Mouse (Mus musculus): ENCODE data around the gene Prep. TPM values are rescaled to one million over a fixed set of nuclear protein-coding genes. Genes with fewer than 3 reads are reported as not detected.

The Prep gene
- polyA plus RNA-seq, 1 experiment from 2014 or later = 13.6 TPM

- no peak for DNase-seq (ENCODE audit: low read depth, low spot score)
- TF ChIP-seq CTCF (IDR thresholded peaks at IDR 0.05) = no peak
- in situ Hi-C loops (cut with MboI; ENCODE audit: low pct_unique_long_range_greater_than_20kb) = no loop called here
- H3K27me3 ChIP-seq = no peaks in the 10 kb centered on the region
- ChIA-PET POLR2A (no interaction called here), CTCF (interaction anchor here (1.7 to 2.4 kb wide), 2 partner anchors 7 to 9 kb away, joined by 3 to 7 read pairs; no protein-coding TSS in a partner anchor)
- no peak for ATAC-seq
Measured at GRCm38 (mm10) chr10:45139910-45140309, 72.9 kb downstream of the Prep start.

DNA sequence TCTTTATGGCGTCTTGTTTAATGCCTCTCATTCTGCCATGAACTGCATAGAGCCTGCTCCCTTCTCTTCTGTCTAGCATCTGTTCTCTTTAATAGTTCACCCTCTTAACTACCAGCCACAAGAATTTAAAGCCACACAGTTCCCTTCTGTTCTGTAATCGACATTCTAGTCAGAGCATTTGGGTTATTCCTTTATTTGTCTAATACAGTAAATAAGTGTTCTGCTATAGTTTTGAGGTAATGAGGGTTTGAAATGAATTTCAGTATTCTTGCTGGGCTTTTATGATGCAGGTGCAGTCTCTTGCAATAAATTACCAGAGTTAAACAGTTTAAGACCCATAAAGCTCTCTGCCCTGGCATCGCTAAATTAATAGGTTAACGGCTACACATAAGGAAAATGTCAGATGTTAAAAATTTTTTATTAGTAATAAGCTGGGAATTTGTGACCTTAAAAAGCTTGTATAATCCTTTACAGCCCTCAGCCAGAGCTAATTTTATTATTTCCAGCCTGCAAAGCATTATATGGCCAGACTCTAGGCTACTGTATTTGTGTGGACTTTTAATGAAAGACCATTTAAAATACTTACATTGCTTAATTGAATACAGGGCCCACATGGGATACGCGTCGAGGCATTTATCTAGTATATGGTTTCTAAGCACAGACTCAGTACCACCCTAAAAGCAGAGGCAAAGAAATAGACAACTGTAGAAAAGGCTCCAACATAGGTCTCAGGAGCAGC is 73.6 kb downstream of the Prep start:
- ChIA-PET POLR2A (no interaction called here), CTCF (interaction anchor here (1.3 to 2.4 kb wide), 3 partner anchors 8 to 11 kb away, joined by 3 to 7 read pairs (median 3); no protein-coding TSS in a partner anchor)
- ATAC-seq (no peak), DNase-seq (ENCODE audit: low read depth, low spot score) (no peak)
- H3K27me3 ChIP-seq = no peaks in the 10 kb centered on the region
- in situ Hi-C loops (cut with MboI; ENCODE audit: low pct_unique_long_range_greater_than_20kb) = no loop called here
- no peak for TF ChIP-seq CTCF (IDR thresholded peaks at IDR 0.05)

- in situ Hi-C loops (cut with MboI; ENCODE audit: low pct_unique_long_range_greater_than_20kb) = no loop called here
- DNase-seq (ENCODE audit: low read depth, low spot score) = no peak
- CTCF ChIA-PET = interaction anchor here (1.3 to 2.4 kb wide), 2 partner anchors 10 to 12 kb away, joined by 3 to 7 read pairs; no protein-coding TSS in a partner anchor
- no peak for ATAC-seq
- POLR2A ChIA-PET = no interaction called here
- TF ChIP-seq CTCF (IDR thresholded peaks at IDR 0.05) = no peak
- H3K27me3 ChIP-seq = no peaks in the 10 kb centered on the region
Measured at GRCm38 (mm10) chr10:45142359-45142758, 75.4 kb downstream of the Prep start.

- ATAC-seq (no peak), DNase-seq (ENCODE audit: low read depth, low spot score) (no peak)
- no peak for TF ChIP-seq CTCF (IDR thresholded peaks at IDR 0.05)
- in situ Hi-C loops (cut with MboI; ENCODE audit: low pct_unique_long_range_greater_than_20kb) = no loop called here
- CTCF ChIA-PET = interaction anchor here (1.6 kb wide), 1 partner anchor 19 kb away, joined by 3 read pairs; no protein-coding TSS in a partner anchor
- POLR2A ChIA-PET = no interaction called here
- no peaks in the 10 kb centered on the region for H3K27me3 ChIP-seq
Measured at GRCm38 (mm10) chr10:45144038-45144817, 77.2 kb downstream of the Prep start.

DNA sequence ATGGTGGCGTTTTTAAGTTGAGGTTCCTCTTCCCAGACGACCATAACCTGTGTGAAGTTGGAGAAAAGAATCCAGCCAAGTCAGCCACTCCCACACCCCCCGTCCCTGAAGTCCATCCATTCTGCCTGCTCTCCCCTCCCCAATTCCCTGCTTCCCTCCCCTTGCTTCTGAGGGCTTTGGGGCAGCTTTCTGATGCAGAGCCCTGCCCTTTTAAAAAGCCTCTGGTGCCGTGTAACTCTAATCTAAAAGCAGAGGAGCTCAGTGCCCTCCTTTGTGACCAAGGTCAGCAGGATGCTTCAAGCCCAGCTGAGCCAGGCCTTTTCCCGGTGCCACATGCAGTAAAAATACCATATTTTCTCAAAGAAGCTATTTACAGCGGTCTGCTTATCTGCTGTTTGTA is 79.8 kb downstream of the Prep start:
- no peaks in the 10 kb centered on the region for H3K27me3 ChIP-seq
- no peak for ATAC-seq
- CTCF ChIA-PET = interaction anchor here (1.4 to 1.5 kb wide), 2 partner anchors 15 to 24 kb away, joined by 3 to 5 read pairs; no protein-coding TSS in a partner anchor
- no peak for DNase-seq (ENCODE audit: low read depth, low spot score)
- in situ Hi-C loops (cut with MboI; ENCODE audit: low pct_unique_long_range_greater_than_20kb) = no loop called here
- TF ChIP-seq CTCF (IDR thresholded peaks at IDR 0.05) = no peak
- POLR2A ChIA-PET = no interaction called here

GRCm38 (mm10) chr10:45151137-45151536 is 84.1 kb downstream of the Prep start:
- no peak for TF ChIP-seq CTCF (IDR thresholded peaks at IDR 0.05)

GRCm38 (mm10) chr10:45151771-45152692 is 85.0 kb downstream of the Prep start:
- H3K27me3 ChIP-seq = no peaks in the 10 kb centered on the region
- no peak for DNase-seq (ENCODE audit: low read depth, low spot score)
- in situ Hi-C loops (cut with MboI; ENCODE audit: low pct_unique_long_range_greater_than_20kb) = no loop called here
- ChIA-PET CTCF (no interaction called here), POLR2A (no interaction called here)
- no peak for TF ChIP-seq CTCF (IDR thresholded peaks at IDR 0.05)
- no peak for ATAC-seq

More at GRCm38 (mm10) chr10:45151137-45151536, 84.1 kb downstream of the Prep start:
- H3K27me3 ChIP-seq = no peaks in the 10 kb centered on the region
- no peak for ATAC-seq
- in situ Hi-C loops (cut with MboI; ENCODE audit: low pct_unique_long_range_greater_than_20kb) = no loop called here
- ChIA-PET CTCF (interaction anchor here (1.9 kb wide), 1 partner anchor 22 kb away, joined by 5 read pairs; no protein-coding TSS in a partner anchor), POLR2A (no interaction called here)
- DNase-seq (ENCODE audit: low read depth, low spot score) = no peak

DNA sequence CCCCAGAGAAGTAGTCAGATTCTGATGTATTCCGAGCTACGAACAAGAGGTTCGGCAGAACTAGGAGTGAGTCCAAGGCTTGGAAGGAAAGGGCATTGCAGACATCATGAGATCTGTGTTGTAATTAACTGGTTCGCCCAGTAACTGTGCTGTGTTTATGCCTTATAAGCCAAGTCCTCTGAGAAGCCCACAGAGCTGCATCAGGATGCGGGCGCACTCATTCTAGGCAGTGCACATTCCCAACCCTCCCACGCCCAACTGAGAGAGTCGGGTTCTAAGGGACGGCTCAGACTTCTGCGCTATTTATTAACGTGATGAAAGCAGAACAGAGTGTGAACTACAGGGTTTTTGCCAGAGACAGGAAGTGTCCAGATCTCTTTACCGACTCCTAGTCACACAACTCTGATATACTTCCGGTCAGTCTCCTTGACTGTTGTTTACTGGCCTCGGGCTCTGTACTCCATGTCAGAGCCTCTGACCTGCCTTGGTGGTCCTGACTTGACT is 87.6 kb downstream of the Prep start:
- POLR2A ChIA-PET = no interaction called here
- ATAC-seq = no peak
- CTCF ChIA-PET = interaction anchor here (0.5 kb wide), 1 partner anchor 9 kb away, joined by 3 read pairs; no protein-coding TSS in a partner anchor

DNA sequence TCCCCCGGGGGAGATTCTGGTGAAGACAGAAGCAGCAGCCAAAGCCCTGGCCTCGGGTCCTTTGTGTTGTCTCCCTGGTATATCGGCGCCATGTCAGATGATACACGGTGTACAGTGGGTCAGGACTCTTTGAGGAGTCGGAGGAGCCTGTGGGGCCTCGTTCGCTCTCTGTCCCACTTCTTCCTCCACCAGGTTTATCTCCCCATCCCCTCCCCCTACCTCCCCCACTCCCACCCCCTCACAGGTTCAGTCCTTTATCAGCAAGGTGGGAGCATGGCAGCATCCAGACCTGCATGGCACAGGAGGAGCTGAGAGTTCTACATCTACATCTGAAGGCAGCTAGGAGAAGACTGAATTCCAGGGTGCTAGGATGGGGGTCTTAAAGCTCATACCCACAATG is 98.8 kb downstream of the Prep start:
- ChIA-PET CTCF (no interaction called here), POLR2A (no interaction called here)
- in situ Hi-C loops (cut with MboI; ENCODE audit: low pct_unique_long_range_greater_than_20kb) = no loop called here
- ATAC-seq = no peak
- H3K27me3 ChIP-seq = no peaks in the 10 kb centered on the region
- no peak for TF ChIP-seq CTCF (IDR thresholded peaks at IDR 0.05)
- no peak for DNase-seq (ENCODE audit: low read depth, low spot score)

More for the DNA sequence above, 87.6 kb downstream of the Prep start:
- no peak for DNase-seq (ENCODE audit: low read depth, low spot score)
- TF ChIP-seq CTCF (IDR thresholded peaks at IDR 0.05) = no peak
- no peaks in the 10 kb centered on the region for H3K27me3 ChIP-seq
- in situ Hi-C loops (cut with MboI; ENCODE audit: low pct_unique_long_range_greater_than_20kb) = no loop called here

GRCm38 (mm10) chr10:45173927-45174326 is 106.9 kb downstream of the Prep start:
- ChIA-PET POLR2A (no interaction called here), CTCF (interaction anchor here (1.7 kb wide), 1 partner anchor 24 kb away, joined by 5 read pairs; no protein-coding TSS in a partner anchor)
- ATAC-seq = no peak
- no peak for DNase-seq (ENCODE audit: low read depth, low spot score)
- no peaks in the 10 kb centered on the region for H3K27me3 ChIP-seq
- TF ChIP-seq CTCF (IDR thresholded peaks at IDR 0.05) = no peak
- in situ Hi-C loops (cut with MboI; ENCODE audit: low pct_unique_long_range_greater_than_20kb) = no loop called here

Measured in Patski (cell line).